Mouse (Mus musculus) ZHBTc4 (cell line): ENCODE measurements around the gene Rbm15.
"Not testable (repeated sequence)": the region's sequence is repeated elsewhere in the genome, so short reads cannot be mapped to it uniquely, and the experiment has no call there.

Experiments
- DNase-seq: peaks from one replicate; pipeline ENCODE4 v3.0.0-alpha.2; 2011; ENCODE audit warnings: low read depth, low spot score

Rbm15 gene

GRCm38 (mm10) chr3:107331746-107332126 is 1.7 kb downstream of the Rbm15 start:
- DNase-seq: no peak

DNA sequence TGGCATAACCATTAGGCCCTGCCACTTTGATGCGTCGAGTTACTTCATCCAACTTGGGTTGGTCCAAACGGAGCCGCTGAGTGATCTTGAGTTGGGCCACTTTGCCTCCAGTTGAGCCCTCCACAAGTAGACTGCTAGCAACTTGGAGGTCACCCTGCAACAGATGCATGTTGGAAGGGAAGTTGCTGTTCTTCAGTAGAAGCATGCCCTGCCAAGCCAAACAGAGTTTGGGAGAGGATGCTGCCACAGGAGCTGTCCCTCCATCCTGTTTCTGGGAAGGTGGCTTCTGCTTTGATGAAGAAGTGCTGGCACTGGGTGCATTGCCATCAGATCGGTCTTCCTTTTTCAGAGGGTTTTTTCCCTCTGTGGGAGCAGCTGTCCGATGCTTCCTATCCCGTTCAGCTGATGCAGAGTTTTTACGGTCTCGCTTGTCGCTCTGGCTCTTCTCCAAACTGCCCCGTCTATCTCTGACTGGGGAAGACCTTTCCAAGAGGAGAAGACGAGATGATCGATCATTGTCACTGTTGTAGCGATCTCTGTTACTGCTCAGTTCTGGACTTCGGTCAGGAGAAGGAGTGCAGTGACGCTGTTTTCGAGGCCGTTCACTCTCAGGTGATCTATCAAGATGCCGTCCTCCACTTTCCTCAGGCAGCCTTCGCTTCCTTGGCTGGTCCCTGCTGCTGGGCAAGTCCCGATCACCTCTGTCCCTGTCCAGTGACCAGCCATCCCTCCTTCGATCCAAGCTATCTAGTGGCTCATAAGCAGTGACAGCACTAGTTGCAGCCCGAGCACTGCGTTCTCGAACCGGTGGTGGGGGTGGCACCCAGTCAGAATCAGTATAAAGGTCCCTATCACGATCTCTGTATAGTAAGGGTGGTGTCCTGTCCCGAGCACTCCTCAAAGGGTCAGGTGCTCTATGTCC is 2.7 kb downstream of the Rbm15 start:
- peak; percentile 13 for DNase-seq

DNA sequence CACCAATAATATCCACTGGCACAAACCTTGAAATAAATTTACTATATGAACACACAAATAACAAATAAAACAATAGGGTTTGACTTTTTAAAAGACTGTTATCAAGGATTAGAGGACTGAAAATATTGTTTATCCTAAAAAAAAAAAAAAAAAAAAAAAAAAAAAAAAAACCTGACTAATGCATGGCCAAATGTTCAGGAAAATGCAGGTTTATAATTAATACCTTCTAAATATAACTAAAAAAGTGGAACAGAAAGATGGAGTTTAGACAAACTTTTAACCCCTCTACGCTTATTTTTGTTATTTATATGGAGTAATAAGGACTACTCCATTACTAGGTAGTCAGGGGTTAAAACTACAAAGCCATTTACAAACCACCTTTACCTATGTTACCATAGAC is 7.0 kb downstream of the Rbm15 start:
- no peak for DNase-seq

DNA sequence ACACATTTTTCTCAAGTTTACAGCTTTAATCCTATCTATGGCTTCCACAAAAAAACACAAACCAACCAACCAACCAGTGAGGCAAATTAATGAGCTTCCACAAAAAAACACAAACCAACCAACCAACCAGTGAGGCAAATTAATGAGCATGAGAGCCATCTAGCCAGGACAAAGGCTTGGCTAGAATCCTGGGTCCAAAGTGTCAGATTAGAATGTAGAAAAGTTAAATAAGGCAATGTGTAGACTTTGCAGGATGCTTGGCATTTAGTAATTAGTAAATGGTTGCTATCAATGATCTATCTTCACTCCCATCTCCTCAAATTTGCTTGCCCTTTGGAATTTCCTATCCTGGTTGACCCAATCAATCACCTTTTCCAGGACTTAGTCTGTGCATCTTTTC is 11.7 kb downstream of the Rbm15 start:
- DNase-seq: no peak

DNA sequence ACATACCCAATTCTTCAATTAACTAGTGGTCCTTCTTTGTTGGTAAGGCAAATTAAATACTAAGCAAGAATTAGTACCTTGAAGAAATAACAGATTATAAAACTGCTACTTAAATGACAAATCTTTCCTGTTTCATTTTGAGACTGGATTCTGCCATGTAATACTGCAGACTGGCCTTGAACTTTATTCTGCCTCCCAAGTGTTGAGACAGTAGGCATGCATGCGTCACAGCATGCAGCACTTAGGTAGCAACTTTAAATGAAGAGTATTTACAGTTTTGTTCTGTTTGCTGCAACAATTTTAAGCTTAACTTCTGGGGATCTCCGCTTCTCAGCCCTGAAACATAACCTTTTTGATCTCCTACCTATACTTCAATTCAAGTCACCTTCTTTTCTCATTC is 12.3 kb downstream of the Rbm15 start:
- DNase-seq: no peak

DNA sequence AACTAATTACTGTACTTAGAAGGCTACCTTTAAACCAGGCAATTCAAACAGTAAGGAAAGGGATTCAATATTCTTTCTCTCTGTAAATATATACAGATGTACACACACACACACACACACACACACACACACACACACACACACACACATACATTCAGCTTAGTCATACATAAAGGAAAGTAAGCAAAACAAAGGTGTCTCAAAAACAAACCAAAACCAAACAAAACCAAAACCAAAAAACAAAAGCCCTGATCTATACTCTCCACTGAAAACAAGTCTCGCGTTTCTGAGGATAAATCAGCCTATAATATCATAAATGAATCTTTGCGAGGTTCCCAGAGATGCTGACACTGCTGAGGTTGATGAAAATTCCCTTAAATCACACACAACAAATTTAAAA is 16.1 kb downstream of the Rbm15 start:
- DNase-seq: no peak

DNA sequence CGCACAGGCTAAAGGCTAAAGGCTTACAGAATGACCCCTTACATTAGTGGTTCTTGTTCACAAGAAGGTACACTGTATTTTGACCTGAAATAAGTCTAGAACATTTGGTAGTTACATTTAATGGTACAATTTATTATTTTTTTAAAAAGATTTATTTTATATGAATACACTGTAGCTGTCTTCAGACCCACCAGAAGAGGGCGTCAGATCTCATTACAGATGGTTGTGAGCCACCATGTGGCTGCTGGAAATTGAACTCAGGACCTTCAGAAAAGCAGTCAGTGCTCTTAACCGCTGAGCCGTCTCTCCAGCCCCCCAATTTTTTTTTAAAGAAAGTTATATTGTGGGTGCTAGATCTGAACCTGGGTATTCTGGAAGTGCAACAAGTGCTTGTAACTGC is 36.6 kb downstream of the Rbm15 start:
- not testable (repeated sequence) for DNase-seq

DNA sequence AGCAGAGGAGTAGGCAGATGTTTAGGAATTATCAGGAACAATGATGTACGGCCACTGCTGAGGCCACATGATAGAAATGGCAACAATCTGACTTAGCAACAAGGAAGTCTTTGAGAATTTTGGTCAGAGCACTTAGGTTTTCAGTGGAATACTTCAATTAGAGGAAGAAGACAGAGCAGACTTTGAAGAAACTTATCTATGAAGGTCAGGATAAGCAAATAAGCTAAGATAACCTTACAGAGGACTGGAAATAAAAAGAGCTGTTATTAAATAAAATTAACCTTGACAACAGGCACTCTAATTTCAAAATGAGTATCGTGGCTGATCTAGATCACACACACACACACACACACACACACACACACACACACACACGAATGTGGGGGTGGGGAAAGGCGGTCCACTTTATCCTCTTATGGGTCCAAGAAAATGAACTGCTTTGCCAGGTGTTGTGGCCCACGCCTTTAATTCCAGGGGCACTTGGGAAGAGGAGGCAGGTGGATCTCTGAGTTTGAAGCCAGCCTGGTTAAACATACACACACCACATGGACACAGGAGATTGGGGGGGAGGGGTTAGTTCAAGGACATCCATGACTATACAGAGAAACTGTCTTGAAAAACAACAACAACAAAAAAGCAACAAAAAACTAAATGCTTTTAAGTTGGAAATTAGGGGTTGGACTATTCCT is 37.7 kb downstream of the Rbm15 start:
- no peak for DNase-seq

- peak; percentile 64 for DNase-seq
Measured at GRCm38 (mm10) chr3:107290764-107291381, 42.6 kb downstream of the Rbm15 start, which contains the start of gene Slc16a4. TSS of gene Slc16a4 (plus strand) at chr3:107291230.

GRCm38 (mm10) chr3:107287346-107287745 is 46.1 kb downstream of the Rbm15 start:
- DNase-seq: no peak

DNA sequence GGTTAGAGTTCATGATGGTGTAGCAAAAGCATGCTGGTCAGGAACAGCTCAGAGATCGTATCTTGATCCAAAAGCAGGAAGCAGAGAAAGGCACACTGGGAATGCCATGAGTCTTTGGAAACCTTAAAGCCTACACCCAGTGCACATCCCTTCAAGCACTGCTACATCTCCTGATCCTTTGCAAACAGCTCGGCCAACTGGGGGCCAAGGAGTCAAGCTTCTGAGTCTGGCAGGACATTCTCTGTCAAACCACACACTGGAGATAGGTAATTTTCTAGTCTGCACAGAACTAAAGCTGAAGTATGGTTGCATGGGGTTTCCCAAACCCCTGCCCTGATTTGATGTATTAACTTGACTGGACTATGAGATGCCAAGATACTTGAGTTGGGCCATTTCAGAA is 47.4 kb downstream of the Rbm15 start:
- DNase-seq: no peak

DNA sequence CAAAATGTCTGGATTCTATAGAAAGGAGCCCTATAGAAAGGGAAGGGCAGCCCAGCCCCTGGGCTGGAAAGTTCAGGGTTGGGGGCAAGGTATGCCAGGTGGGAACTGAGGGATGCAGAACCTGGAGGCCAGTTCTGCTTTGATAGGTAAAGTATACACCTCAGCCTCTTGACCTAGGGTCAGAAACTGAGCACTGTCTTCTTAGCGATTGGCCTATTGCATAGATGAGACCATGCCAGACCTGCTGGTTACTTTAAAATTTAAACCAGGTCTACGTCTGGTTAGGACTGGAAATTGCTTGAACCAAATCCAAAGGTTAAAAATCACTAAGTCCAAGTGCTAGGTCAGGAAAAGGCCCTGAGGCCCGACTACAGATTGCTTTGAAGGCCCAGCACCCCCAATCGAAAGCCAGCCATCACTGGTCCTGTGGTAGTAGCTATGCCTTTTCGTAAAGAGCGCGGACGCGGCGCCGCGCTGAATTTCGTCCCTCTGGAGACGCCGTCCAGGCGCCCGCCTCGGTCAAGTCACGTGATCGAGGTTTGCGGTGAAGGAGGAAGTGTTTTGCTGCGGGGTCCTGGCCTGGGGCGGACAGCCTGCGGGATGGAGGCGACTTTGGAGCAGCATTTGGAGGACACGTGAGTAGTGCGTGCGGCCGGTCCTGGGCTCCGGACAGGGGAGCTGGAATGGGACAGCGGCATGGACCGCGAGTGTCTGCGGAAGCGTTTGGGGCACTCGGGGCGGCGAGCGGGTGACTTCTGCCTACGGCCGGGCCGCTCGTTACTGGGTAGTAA is 54.8 kb downstream of the Rbm15 start, which contains the start of gene Lamtor5:
Gene Lamtor5, plus strand, starts transcription at position 380 of the 791 bp plus-strand sequence.
- DNase-seq: peak; percentile 95

DNA sequence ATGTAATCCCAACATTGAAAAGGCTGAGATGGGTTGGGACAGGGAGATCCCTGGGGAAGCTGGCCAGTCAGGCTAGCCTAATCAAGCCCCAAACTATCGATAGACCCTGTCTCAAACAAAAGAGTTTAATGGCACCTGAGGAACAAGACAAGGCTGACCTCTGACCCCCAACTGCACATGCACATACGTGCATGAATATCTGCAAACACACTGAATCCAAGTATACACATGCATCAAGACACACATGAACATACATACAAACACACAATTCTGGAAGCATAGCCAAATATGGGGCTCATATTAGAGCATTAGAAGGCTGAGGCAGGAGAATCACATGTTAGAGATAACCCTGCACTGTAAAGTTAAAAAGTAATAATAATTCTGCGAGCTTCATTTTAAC is 56.8 kb downstream of the Rbm15 start:
- DNase-seq: no peak

- DNase-seq: peak; percentile 26
Measured at GRCm38 (mm10) chr3:107275996-107276395, 57.5 kb downstream of the Rbm15 start.
